Mouse (Mus musculus): ENCODE data around the gene Slpi. TPM values are rescaled to one million over a fixed set of nuclear protein-coding genes. Genes with fewer than 3 reads are reported as not detected.
"Not testable (repeated sequence)": the region's sequence is repeated elsewhere in the genome, so short reads cannot be mapped to it uniquely, and the experiment has no call there.

Gene Slpi
- polyA plus RNA-seq, 1 experiment from 2014 or later = not detected

- no peaks in the 10 kb centered on the region for H3K4me1 ChIP-seq
- H3K9me3 ChIP-seq = no peaks in the 10 kb centered on the region
- no peak overlapping the region for H3K27ac ChIP-seq
- H3K9ac ChIP-seq = no peak overlapping the region
- no peaks in the 10 kb centered on the region for H3K27me3 ChIP-seq (replicated peaks)
- WGBS = 87% methylated on average over 6 of the region's 6 CpGs
- no peak overlapping the region for H3K4me2 ChIP-seq
- no peaks in the 10 kb centered on the region for H3K36me3 ChIP-seq (replicated peaks)
- H3K4me3 ChIP-seq = no peak overlapping the region
- ATAC-seq (replicated peaks) = no peak
Observed at GRCm38 (mm10) chr2:164320983-164321382, 67.9 kb downstream of the Slpi start.

- H3K9ac ChIP-seq; H3K36me3 ChIP-seq (replicated peaks); H3K4me1 ChIP-seq; H3K9me3 ChIP-seq; ATAC-seq (replicated peaks); H3K27me3 ChIP-seq (replicated peaks); H3K4me2 ChIP-seq; H3K27ac ChIP-seq; H3K4me3 ChIP-seq: not testable (repeated sequence)
- 72% methylated on average over 1 of the region's 1 CpGs for WGBS
Observed at GRCm38 (mm10) chr2:164316451-164316850, 72.4 kb downstream of the Slpi start, which contains the start of gene Svs6. Gene Svs6, plus strand, starts transcription at chr2:164316751.

GRCm38 (mm10) chr2:164315460-164315859 is 73.4 kb downstream of the Slpi start:
- not testable (repeated sequence) for H3K27ac ChIP-seq; ATAC-seq (replicated peaks); H3K27me3 ChIP-seq (replicated peaks); H3K4me1 ChIP-seq; H3K36me3 ChIP-seq (replicated peaks); H3K4me3 ChIP-seq; H3K4me2 ChIP-seq; H3K9ac ChIP-seq; H3K9me3 ChIP-seq

- 87% methylated on average over 5 of the region's 5 CpGs for WGBS
- no peaks in the 10 kb centered on the region for H3K36me3 ChIP-seq (replicated peaks)
- H3K4me2 ChIP-seq = no peak overlapping the region
- H3K9ac ChIP-seq = no peak overlapping the region
- no peaks in the 10 kb centered on the region for H3K27me3 ChIP-seq (replicated peaks)
- no peaks in the 10 kb centered on the region for H3K9me3 ChIP-seq
- no peak overlapping the region for H3K4me3 ChIP-seq
- no peak overlapping the region for H3K27ac ChIP-seq
- ATAC-seq (replicated peaks) = no peak
- no peaks in the 10 kb centered on the region for H3K4me1 ChIP-seq
Observed at GRCm38 (mm10) chr2:164312599-164312998, 76.3 kb downstream of the Slpi start.

Small RNA genes within 50 kb of the gene (microRNA-seq; reads per million reads assigned to microRNA genes)
- gene Mir7678 = not detected

Other genes with a start within 250 kb of the Slpi start
- 1.3 and 1.7 TPM in 2 replicates for gene Kcns1, start 218.0 kb downstream of the Slpi start, polyA plus RNA-seq (2015; fragmentation: Nextera tagmentation; extraction: Ambion mirVana)
- not detected in 2 replicates for gene Wfdc5, start 206.4 kb downstream of the Slpi start, polyA plus RNA-seq (2015; fragmentation: Nextera tagmentation; extraction: Ambion mirVana)
- not detected in 2 replicates for gene Wfdc12, start 198.5 kb downstream of the Slpi start, polyA plus RNA-seq (2015; fragmentation: Nextera tagmentation; extraction: Ambion mirVana)
- gene Wfdc15a, start 189.0 kb downstream of the Slpi start, polyA plus RNA-seq (2015; fragmentation: Nextera tagmentation; extraction: Ambion mirVana) = not detected in 2 replicates
- not detected in 2 replicates for gene Wfdc15b, start 167.4 kb downstream of the Slpi start, polyA plus RNA-seq (2015; fragmentation: Nextera tagmentation; extraction: Ambion mirVana)
- gene Svs2, start 150.6 kb downstream of the Slpi start, polyA plus RNA-seq (2015; fragmentation: Nextera tagmentation; extraction: Ambion mirVana) = not detected in 2 replicates
- gene Svs3b, start 132.5 kb downstream of the Slpi start, polyA plus RNA-seq (2015; fragmentation: Nextera tagmentation; extraction: Ambion mirVana) = not detected in 2 replicates
- gene Svs4, start 110.6 kb downstream of the Slpi start, polyA plus RNA-seq (2015; fragmentation: Nextera tagmentation; extraction: Ambion mirVana) = not detected in 2 replicates
- gene Svs3a, start 99.8 kb downstream of the Slpi start, polyA plus RNA-seq (2015; fragmentation: Nextera tagmentation; extraction: Ambion mirVana) = not detected in 2 replicates
- not detected in 2 replicates for gene Svs6, start 72.3 kb downstream of the Slpi start, polyA plus RNA-seq (2015; fragmentation: Nextera tagmentation; extraction: Ambion mirVana)
- not detected in 2 replicates for gene Svs5, start 56.4 kb downstream of the Slpi start, polyA plus RNA-seq (2015; fragmentation: Nextera tagmentation; extraction: Ambion mirVana)
- 0.05 TPM in 1 of 2 replicates, not detected in the other for gene Rbpjl, start 14.0 kb upstream of the Slpi start, polyA plus RNA-seq (2015; fragmentation: Nextera tagmentation; extraction: Ambion mirVana)
- 0.65 and 0.89 TPM in 2 replicates for gene Matn4, start 16.1 kb upstream of the Slpi start, polyA plus RNA-seq (2015; fragmentation: Nextera tagmentation; extraction: Ambion mirVana)
- gene Sdc4, start 54.8 kb upstream of the Slpi start, polyA plus RNA-seq (2015; fragmentation: Nextera tagmentation; extraction: Ambion mirVana) = 6.7 and 7.1 TPM in 2 replicates
- gene Sys1, start 67.9 kb upstream of the Slpi start, polyA plus RNA-seq (2015; fragmentation: Nextera tagmentation; extraction: Ambion mirVana) = 87.9 and 90.5 TPM in 2 replicates
- 2.4 and 3.5 TPM in 2 replicates for gene Gm20458, start 71.9 kb upstream of the Slpi start, polyA plus RNA-seq (2015; fragmentation: Nextera tagmentation; extraction: Ambion mirVana)
- not detected in 2 replicates for gene Trp53tg5, start 84.6 kb upstream of the Slpi start, polyA plus RNA-seq (2015; fragmentation: Nextera tagmentation; extraction: Ambion mirVana)
- 19.2 and 19.5 TPM in 2 replicates for gene Dbndd2, start 97.0 kb upstream of the Slpi start, polyA plus RNA-seq (2015; fragmentation: Nextera tagmentation; extraction: Ambion mirVana)
- 97.7 and 101 TPM in 2 replicates for gene Pigt, start 108.4 kb upstream of the Slpi start, polyA plus RNA-seq (2015; fragmentation: Nextera tagmentation; extraction: Ambion mirVana)
- 2.6 and 3.2 TPM in 2 replicates for gene Wfdc2, start 173.3 kb upstream of the Slpi start, polyA plus RNA-seq (2015; fragmentation: Nextera tagmentation; extraction: Ambion mirVana)
- not detected in 2 replicates for gene Spint3, start 184.4 kb upstream of the Slpi start, polyA plus RNA-seq (2015; fragmentation: Nextera tagmentation; extraction: Ambion mirVana)
- not detected in 2 replicates for gene Wfdc6a, start 196.4 kb upstream of the Slpi start, polyA plus RNA-seq (2015; fragmentation: Nextera tagmentation; extraction: Ambion mirVana)
- not detected in 2 replicates for gene Eppin, start 204.5 kb upstream of the Slpi start, polyA plus RNA-seq (2015; fragmentation: Nextera tagmentation; extraction: Ambion mirVana)
- not detected in 2 replicates for gene Wfdc6b, start 224.4 kb upstream of the Slpi start, polyA plus RNA-seq (2015; fragmentation: Nextera tagmentation; extraction: Ambion mirVana)
- not detected in 2 replicates for gene Wfdc8, start 224.5 kb upstream of the Slpi start, polyA plus RNA-seq (2015; fragmentation: Nextera tagmentation; extraction: Ambion mirVana)
- gene Wfdc16, start 249.7 kb upstream of the Slpi start, polyA plus RNA-seq (2015; fragmentation: Nextera tagmentation; extraction: Ambion mirVana) = not detected in 2 replicates